Mouse (Mus musculus) kidney, adult 2 months (tissue): ENCODE data around the gene R3hdm4.

ENCODE experiments used
- CTCF ChIP-seq: fragments of 200-500 bp; conservative IDR thresholded peaks from 2 replicates; pipeline ENCODE4 v1.5.1; 2011; ENCODE audit warnings: low read depth, mild to moderate bottlenecking, control low read depth, low read length, moderate library complexity, mixed read lengths; ENCODE audit not compliant: insufficient read depth, insufficient read length
- POLR2A ChIP-seq: fragments of 200-500 bp; IDR thresholded peaks from one replicate; pipeline ENCODE4 v1.6.1; 2011; ENCODE audit warnings: low read depth, low read length, control low read depth

GRCm38 (mm10) chr10:79873313-79873712 is 47.7 kb downstream of the R3hdm4 start:
- TF ChIP-seq CTCF (no peak), POLR2A (no peak)
